Mouse (Mus musculus) gastrocnemius, adult 18-20 months (tissue): ENCODE results near the gene Fam213a. TPM values are rescaled to one million over a fixed set of nuclear protein-coding genes. Genes with fewer than 3 reads are reported as not detected.

ENCODE experiments used
- DNase-seq: peaks from one replicate; pipeline ENCODE4 v3.0.0; 2021; ENCODE audit warnings: low spot score
- total RNA-seq, 2 experiments: library from RNA; stranded (reverse); gene quantifications; 2 replicates each; pipeline ENCODE4 v1.2.3; 2021

The Fam213a gene
- total RNA-seq, 2 experiments from 2014 or later = 31.6 to 31.9 TPM

GRCm38 (mm10) chr14:41005716-41006115 is 7.9 kb downstream of the Fam213a start:
- DNase-seq = no peak

DNA sequence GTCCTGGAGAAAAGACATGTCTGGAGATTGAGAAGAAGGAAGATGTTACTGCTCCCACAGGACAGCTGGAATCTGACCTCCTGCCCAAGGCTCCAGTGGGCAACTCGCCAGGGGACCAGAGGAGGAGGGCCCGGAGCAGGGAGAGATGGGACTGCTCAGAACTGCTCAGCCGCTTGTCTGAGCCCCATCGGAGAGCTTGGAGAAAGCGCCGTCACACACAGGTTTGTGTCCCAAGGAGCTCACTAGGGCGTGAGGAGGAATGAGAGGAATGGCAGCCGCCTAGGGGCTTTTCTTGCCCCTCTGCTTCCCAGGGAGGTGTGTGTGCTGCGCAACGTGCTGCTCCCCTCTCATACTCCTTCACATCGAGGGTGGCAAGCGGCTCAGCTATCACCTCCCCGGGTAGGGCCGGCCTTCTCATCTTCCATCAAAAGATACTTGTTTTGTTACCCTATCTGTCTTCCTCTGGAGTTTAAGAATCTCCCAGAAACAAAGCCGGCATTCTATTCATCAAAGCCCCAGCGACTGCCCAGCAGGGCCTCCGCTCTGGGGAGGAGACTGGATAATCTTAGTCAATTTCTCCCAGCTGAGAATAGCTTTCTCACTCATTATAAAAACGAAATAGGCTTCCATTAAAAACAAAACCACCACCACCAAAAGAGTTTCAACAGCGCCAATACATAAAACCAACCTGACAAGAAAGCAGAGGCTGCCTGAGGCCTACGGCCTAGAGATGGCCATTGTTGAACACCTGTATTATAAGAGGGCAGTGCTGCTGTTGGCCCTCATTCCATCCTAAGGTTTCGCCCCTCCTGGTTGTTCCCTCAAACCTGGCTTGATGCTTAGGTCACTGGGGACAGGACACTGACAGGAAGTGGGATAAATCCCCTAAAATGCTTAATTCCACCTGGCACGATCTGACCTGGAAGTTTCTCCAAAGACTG is 9.1 kb downstream of the Fam213a start:
- peak; percentile 43 for DNase-seq

GRCm38 (mm10) chr14:41001576-41001975 is 12.0 kb downstream of the Fam213a start:
- no peak for DNase-seq

DNA sequence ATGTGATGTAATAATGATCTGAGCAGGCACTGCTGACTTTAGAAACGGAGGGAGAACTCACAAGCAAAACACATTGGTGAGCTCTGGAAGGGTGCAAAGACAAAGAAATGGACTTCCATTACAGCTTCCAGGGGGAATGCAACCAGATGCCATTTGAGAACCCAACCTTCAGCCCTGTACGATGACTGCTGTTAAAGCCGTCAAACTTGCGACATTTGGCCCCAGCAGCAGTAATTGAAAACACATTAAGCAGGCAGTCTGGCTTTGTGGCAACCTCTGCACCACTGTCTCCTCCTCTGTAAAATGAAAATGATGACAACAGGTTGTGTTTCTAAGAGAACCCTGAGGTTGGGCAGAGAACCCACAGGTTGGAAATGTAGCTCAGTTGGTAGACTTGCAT is 12.8 kb downstream of the Fam213a start:
- DNase-seq = no peak

DNA sequence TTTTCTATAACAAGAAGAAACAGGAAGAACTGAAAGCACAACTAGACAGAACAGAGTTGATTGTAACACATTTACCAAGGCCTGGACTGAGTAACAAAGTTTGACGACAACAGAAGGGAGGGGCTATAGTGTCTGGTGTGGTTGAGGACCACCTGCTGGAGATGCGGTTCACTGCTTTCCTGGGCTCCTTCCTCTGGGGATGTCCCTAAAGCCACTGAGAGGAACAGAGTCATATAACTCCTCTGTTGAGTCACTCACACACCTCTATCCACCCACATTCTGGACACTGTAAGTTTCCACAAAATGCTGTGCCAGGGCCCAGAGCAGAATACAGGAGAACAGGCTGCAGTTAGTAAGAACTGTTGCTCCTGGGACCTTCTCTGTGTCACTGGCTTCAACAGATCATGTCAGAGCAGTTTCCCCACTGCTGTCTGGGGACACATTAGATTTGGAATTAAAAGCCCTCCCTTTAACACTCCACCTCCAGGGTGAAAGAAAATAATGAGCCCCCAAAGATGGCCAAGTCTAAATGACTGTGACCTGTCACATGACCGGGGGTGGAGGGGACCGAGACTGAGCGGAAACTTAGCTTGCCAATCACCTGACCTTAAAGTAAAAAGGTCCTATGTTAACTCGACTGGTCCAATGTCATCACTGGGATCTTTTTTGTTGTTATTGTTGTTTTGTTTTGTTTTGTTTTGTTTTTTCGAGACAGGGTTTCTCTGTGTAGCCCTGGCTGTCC is 13.5 kb downstream of the Fam213a start:
- DNase-seq = no peak

DNA sequence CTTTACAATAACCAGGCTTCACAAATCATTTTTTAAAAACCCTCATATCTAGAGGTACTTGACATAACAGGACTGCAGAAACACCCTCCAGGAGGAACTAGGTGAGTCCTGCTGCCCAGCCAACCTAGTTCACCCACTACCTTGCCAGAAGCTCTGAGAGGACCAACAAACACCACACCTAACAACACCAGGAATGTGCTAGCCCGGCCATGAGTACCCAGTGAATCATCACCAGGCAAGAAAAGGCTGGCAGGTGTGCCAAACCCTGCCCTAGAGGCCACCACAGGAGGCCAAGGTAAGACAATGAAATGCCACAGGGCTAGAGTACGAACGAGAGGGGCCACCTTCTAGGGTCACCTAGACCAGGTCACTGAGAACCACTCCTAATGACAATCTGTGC is 17.4 kb downstream of the Fam213a start:
- no peak for DNase-seq

- DNase-seq = no peak
Measured at GRCm38 (mm10) chr14:40992464-40992863, 21.1 kb downstream of the Fam213a start.

DNA sequence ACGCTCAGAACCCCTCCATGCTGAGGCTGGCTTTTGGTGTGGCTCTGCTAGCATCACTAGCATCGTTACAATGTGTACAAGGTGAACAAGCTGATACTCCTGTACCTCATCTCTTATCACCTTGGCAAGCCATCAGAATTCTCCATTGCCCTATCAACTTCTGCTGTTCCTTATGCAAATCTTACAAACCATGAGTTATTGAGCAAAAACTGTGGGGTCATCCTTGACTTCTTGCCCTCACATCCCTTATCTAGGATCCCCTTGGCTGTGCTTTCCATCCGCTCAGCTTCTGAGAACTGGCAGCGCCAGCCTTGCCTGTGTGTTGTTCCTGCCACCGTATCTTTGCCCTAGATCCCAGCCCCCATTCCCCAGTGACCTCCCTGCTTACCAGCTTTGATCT is 24.8 kb downstream of the Fam213a start:
- DNase-seq = no peak

- no peak for DNase-seq
Measured at GRCm38 (mm10) chr14:40987184-40987583, 26.4 kb downstream of the Fam213a start.

GRCm38 (mm10) chr14:40985635-40986034 is 28.0 kb downstream of the Fam213a start:
- no peak for DNase-seq

DNA sequence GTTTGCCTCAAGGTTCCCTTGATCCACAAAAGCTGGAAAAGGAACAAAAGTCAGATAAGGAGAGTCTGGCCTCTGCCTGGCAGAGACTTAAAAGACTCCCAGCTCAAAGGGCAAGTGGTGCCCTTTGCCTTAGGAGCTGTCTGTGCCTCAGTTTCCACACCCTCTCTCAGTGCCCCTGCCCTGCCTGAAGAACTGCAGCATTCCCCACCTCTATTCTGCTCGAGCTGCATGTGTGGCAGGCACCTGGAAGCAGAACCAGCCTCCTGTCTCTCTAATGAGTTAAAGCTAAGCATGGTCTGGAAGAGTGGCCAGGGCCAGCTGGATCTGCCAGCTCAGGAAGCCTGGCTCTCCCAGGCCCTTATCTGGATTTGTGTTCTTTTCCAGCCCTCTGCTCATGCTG is 33.9 kb downstream of the Fam213a start:
- no peak for DNase-seq

DNA sequence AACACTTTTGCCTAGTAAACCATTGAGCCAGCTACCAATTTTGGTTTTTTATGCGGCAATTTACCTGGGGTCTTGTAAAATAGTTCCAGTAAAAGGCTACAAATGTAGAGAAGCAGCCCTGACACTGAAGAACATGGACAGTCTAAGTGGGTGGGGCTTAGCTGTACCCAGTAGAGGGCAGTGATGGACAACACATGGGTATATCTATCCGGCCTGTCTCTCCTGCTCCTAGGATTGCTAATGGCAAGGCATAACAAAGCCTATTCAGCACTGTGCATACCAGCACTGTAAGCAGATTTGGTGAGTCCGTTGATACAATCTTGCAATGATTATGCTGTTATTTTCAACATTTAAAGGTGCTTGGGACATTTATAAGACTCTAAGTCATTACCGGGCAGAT is 34.6 kb downstream of the Fam213a start:
- DNase-seq = peak; percentile 54

DNA sequence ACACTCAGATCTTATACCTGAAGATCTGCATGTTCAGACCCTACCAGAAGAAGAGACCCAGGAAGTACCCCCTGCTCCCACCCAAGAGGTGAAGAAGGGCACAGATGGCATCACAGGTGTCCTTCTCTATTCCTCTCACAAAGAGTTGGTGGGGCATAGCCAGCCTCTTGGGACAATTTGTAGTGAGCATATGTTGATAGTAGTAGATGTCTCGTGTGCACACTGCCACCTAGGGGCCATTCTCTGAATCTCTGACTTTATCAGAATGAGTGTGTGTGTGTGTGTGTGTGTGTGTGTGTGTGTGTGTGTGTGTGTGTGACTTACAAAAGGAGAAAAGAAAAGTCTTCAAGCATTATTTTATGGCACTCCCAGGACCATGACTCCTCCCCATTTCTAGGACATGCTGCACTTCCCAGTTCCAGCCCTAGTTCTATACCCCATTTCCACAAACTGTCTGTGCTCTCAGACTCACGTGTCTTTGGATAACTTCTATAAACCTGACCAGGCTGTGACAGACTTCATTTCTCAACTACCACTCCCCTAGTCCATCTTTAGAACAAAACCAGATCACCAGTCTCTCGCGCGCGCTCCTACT is 38.4 kb downstream of the Fam213a start:
- peak; percentile 65 for DNase-seq

- DNase-seq = no peak
Measured at GRCm38 (mm10) chr14:40968051-40968450, 45.5 kb downstream of the Fam213a start.

- DNase-seq = peak; percentile 51
Measured at GRCm38 (mm10) chr14:40967598-40967900, 46.0 kb downstream of the Fam213a start.

- peak; percentile 98 for DNase-seq
Measured at GRCm38 (mm10) chr14:40966862-40967597, 46.6 kb downstream of the Fam213a start.

DNA sequence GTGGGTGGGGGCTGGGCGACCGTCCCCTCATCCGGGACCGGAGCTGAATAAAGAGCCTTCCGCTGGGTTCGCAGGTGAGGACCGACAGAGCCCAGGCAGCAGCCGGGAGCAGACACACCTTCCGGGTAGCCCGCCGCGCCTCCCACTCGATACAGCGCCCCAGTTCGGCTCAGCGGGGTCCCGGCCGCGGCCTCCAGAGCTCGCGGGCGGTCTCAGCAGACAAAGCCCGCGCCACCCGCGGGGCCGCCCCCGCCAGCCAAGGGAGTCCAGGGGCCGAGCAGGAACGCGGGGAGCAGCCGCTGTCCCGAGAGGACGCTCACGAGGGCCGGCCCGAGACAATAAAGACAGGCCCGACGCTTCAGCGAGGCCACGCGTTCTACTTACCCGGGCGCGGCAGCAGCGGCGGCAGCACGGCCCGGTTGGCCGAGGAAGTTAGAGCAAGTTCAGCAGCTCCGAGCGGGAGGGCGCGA is 47.2 kb downstream of the Fam213a start, which contains the start of gene Tspan14:
Gene Tspan14 (minus strand): TSS at position 416 of the 470 bp plus-strand sequence.
- DNase-seq = no peak

GRCm38 (mm10) chr14:40965507-40966356 is 47.9 kb downstream of the Fam213a start:
- peak; percentile 37 for DNase-seq

DNA sequence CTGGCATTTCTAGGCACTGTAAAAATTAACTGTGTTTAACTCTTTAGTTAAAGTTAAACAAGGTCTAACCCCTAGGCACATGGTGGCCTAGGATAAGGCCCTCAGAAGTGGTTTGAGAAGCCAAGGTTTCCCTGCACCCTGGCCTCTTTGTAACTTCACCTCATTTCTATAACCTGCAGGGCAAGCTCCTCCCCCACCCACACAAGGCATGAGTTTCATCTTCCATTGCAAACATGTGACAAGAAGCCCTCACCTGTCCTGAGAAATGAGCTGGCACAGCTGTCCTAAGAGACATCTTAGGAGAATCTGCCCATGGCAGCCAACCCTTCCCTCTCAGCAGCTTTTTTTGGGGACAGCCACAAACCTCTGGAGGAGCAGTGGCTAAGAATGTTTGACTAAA is 48.7 kb downstream of the Fam213a start:
- no peak for DNase-seq

GRCm38 (mm10) chr14:40964214-40964610 is 49.4 kb downstream of the Fam213a start:
- DNase-seq = no peak
